Mouse (Mus musculus) spleen, adult 18-20 months (tissue): ENCODE results near the gene Zfp810.
A peak's percentile ranks its signal among the peaks of the same experiment; 100 is the strongest.
"Not testable (repeated sequence)": the region's sequence is repeated elsewhere in the genome, so short reads cannot be mapped to it uniquely, and the experiment has no call there.

Experiments
- DNase-seq, 2 experiments: peaks; one replicate each; pipeline ENCODE4 v3.0.0; 2022; ENCODE audit warnings: mixed read lengths in 2 of 2

Zfp810 gene

GRCm38 (mm10) chr9:22307156-22307919 is at the start of gene Zfp810:
TSS of gene Zfp810 (minus strand) at chr9:22307648.
- peak; percentile 87 to 88 for DNase-seq

GRCm38 (mm10) chr9:22355919-22356318 is 48.5 kb upstream of the Zfp810 start:
- DNase-seq = no peak

- DNase-seq = no peak
These were observed 46.5 kb upstream of the Zfp810 start for GRCm38 (mm10) chr9:22353901-22354300.

GRCm38 (mm10) chr9:22353465-22353864 is 46.0 kb upstream of the Zfp810 start:
- no peak for DNase-seq

- DNase-seq = no peak
These were observed 32.9 kb upstream of the Zfp810 start for GRCm38 (mm10) chr9:22340331-22340730.

- no peak for DNase-seq
These were observed 29.8 kb upstream of the Zfp810 start for GRCm38 (mm10) chr9:22337217-22337616.

GRCm38 (mm10) chr9:22327475-22328387 is 20.3 kb upstream of the Zfp810 start:
- peak; percentile 81 to 90 for DNase-seq

- DNase-seq = no peak
These were observed 19.6 kb upstream of the Zfp810 start for GRCm38 (mm10) chr9:22327099-22327474.

GRCm38 (mm10) chr9:22324579-22324978 is 17.1 kb upstream of the Zfp810 start:
- no peak for DNase-seq

GRCm38 (mm10) chr9:22322381-22323211 is 15.1 kb upstream of the Zfp810 start:
- DNase-seq = no peak

GRCm38 (mm10) chr9:22319109-22319508 is 11.7 kb upstream of the Zfp810 start:
- no peak for DNase-seq

GRCm38 (mm10) chr9:22316047-22316446 is 8.6 kb upstream of the Zfp810 start:
- DNase-seq = not testable (repeated sequence)

- no peak for DNase-seq
These were observed 6.6 kb upstream of the Zfp810 start for GRCm38 (mm10) chr9:22314066-22314465.

GRCm38 (mm10) chr9:22313218-22313617 is 5.8 kb upstream of the Zfp810 start:
- DNase-seq = no peak

GRCm38 (mm10) chr9:22309651-22310050 is 2.2 kb upstream of the Zfp810 start:
- DNase-seq = no peak

- not testable (repeated sequence) for DNase-seq
These were observed 443 bp upstream of the Zfp810 start for GRCm38 (mm10) chr9:22307920-22308262.

GRCm38 (mm10) chr9:22306726-22307125 is 722 bp downstream of the Zfp810 start:
- DNase-seq = no peak

GRCm38 (mm10) chr9:22302199-22302598 is 5.2 kb downstream of the Zfp810 start:
- no peak for DNase-seq

- no peak for DNase-seq
These were observed 28.7 kb downstream of the Zfp810 start for GRCm38 (mm10) chr9:22278733-22279132.

GRCm38 (mm10) chr9:22268886-22269285 is 38.6 kb downstream of the Zfp810 start:
- no peak for DNase-seq

- no peak for DNase-seq
These were observed 44.8 kb downstream of the Zfp810 start for GRCm38 (mm10) chr9:22262611-22263010.

- no peak for DNase-seq
These were observed 45.9 kb downstream of the Zfp810 start for GRCm38 (mm10) chr9:22261594-22261993.

GRCm38 (mm10) chr9:22260092-22260422 is 47.4 kb downstream of the Zfp810 start:
- DNase-seq = no peak
